Mouse (Mus musculus) neural tube, embryonic 11.5 days (tissue): ENCODE results near the gene Rnf220. TPM values are rescaled to one million over a fixed set of nuclear protein-coding genes. Genes with fewer than 3 reads are reported as not detected.

Source experiments
- ATAC-seq: fragments of 200-750 bp; cut with Nextera tagmentation; 2 replicates; pipeline ENCODE4 v1.8.0; 2017; ENCODE audit warnings: moderate number of reproducible peaks, mild to moderate bottlenecking, moderate TSS enrichment, moderate library complexity; ENCODE audit not compliant: insufficient read depth, low FRiP score, low TSS enrichment
- DNase-seq: peaks from one replicate; pipeline ENCODE4 v3.0.0-alpha.2; 2015; ENCODE audit warnings: low spot score
- H3K27ac ChIP-seq: fragments of 300-500 bp; sonication (generic); 2 replicates; pipeline ENCODE4 v1.5.1; 2014; ENCODE audit warnings: low read depth, mild to moderate bottlenecking, low read length
- H3K27me3 ChIP-seq: fragments of 300-500 bp; sonication (generic); 2 replicates; pipeline ENCODE4 v1.6.1; 2014; ENCODE audit warnings: mild to moderate bottlenecking, low read length, mixed read lengths; ENCODE audit not compliant: control insufficient read depth, insufficient read depth
- H3K36me3 ChIP-seq: fragments of 300-500 bp; sonication (generic); 2 replicates; pipeline ENCODE4 v1.6.1; 2014; ENCODE audit warnings: mild to moderate bottlenecking, low read length, moderate library complexity, mixed read lengths; ENCODE audit not compliant: control insufficient read depth, insufficient read depth
- H3K4me1 ChIP-seq: fragments of 300-500 bp; sonication (generic); 2 replicates; pipeline ENCODE4 v1.6.1; 2014; ENCODE audit warnings: low read length, mixed read lengths; ENCODE audit not compliant: control insufficient read depth, insufficient read depth
- H3K4me2 ChIP-seq: fragments of 300-500 bp; sonication (generic); 2 replicates; pipeline ENCODE4 v1.6.1; 2014; ENCODE audit warnings: low read depth, mild to moderate bottlenecking, moderate library complexity
- H3K4me3 ChIP-seq: fragments of 300-500 bp; sonication (generic); 2 replicates; pipeline ENCODE4 v1.5.1; 2014; ENCODE audit warnings: low read depth, low read length
- H3K9ac ChIP-seq: fragments of 300-500 bp; sonication (generic); 2 replicates; pipeline ENCODE4 v1.6.1; 2014; ENCODE audit warnings: mild to moderate bottlenecking, low read length
- H3K9me3 ChIP-seq: fragments of 300-500 bp; sonication (generic); 2 replicates; pipeline ENCODE4 v1.6.1; 2016; ENCODE audit warnings: low read length; ENCODE audit not compliant: control insufficient read depth
- WGBS: fragments of 180-500 bp; shearing (Covaris S2); extraction: QIAGEN DNeasy Blood & Tissue Kit; methylation state at CpG from one replicate; pipeline ENCODE4 v1.1.7; 2014; 5-methylcytosine and 5-hydroxymethylcytosine counted together
- polyA plus RNA-seq: library from polyadenylated mRNA; unstranded; fragments of >200 nt; fragmentation: Nextera tagmentation; extraction: Ambion mirVana; gene quantifications from 2 replicates; pipeline ENCODE4 v1.2.1, GENCODE M21; 2014

The Rnf220 gene
- polyA plus RNA-seq, 1 experiment from 2014 or later, result 76.8 TPM

- Histone ChIP-seq H3K27ac (peak overlapping the region; percentile 67), H3K36me3 (no peaks in the 10 kb centered on the region), H3K4me2 (peak overlapping the region; percentile 27), H3K4me1 (peaks cover 33% of the 10 kb centered on the region), H3K9ac (no peak overlapping the region), H3K27me3 (peaks cover 74% of the 10 kb centered on the region), H3K9me3 (no peaks in the 10 kb centered on the region), H3K4me3 (no peak overlapping the region)
- DNase-seq (peak; percentile 84), ATAC-seq (peak; percentile 84)
- WGBS, result 2% methylated on average over 15 of the region's 16 CpGs
These were observed 123.4 kb downstream of the Rnf220 start for GRCm38 (mm10) chr4:117373324-117374077.

GRCm38 (mm10) chr4:117371896-117372295 is 125.0 kb downstream of the Rnf220 start:
- Histone ChIP-seq H3K9ac (no peak overlapping the region), H3K27me3 (peaks cover 83% of the 10 kb centered on the region), H3K9me3 (no peaks in the 10 kb centered on the region), H3K4me1 (peaks cover 33% of the 10 kb centered on the region), H3K36me3 (no peaks in the 10 kb centered on the region), H3K27ac (no peak overlapping the region), H3K4me3 (no peak overlapping the region), H3K4me2 (no peak overlapping the region)
- WGBS, result 7% methylated on average over 2 of the region's 2 CpGs
- DNase-seq (no peak), ATAC-seq (no peak)

GRCm38 (mm10) chr4:117370354-117370753 is 126.5 kb downstream of the Rnf220 start:
- ATAC-seq (no peak), DNase-seq (no peak)
- H3K4me1 ChIP-seq, result peaks cover 32% of the 10 kb centered on the region

GRCm38 (mm10) chr4:117369571-117369970 is 127.3 kb downstream of the Rnf220 start:
- Histone ChIP-seq H3K4me2 (no peak overlapping the region), H3K4me3 (no peak overlapping the region), H3K4me1 (peaks cover 26% of the 10 kb centered on the region), H3K27me3 (peaks cover 71% of the 10 kb centered on the region), H3K27ac (no peak overlapping the region), H3K9ac (no peak overlapping the region), H3K36me3 (no peaks in the 10 kb centered on the region), H3K9me3 (no peaks in the 10 kb centered on the region)
- WGBS, result 78% methylated on average over 3 of the region's 3 CpGs
- ATAC-seq, result no peak
- no peak for DNase-seq

More at GRCm38 (mm10) chr4:117370354-117370753, 126.5 kb downstream of the Rnf220 start:
- H3K36me3 ChIP-seq, result no peaks in the 10 kb centered on the region
- H3K27ac ChIP-seq, result no peak overlapping the region
- WGBS, result 40% methylated on average over 5 of the region's 5 CpGs
- H3K4me3 ChIP-seq, result no peak overlapping the region
- no peak overlapping the region for H3K9ac ChIP-seq
- H3K4me2 ChIP-seq, result no peak overlapping the region
- H3K9me3 ChIP-seq, result no peaks in the 10 kb centered on the region
- H3K27me3 ChIP-seq, result peaks cover 73% of the 10 kb centered on the region

GRCm38 (mm10) chr4:117367365-117367764 is 129.5 kb downstream of the Rnf220 start:
- Histone ChIP-seq H3K36me3 (no peaks in the 10 kb centered on the region), H3K9me3 (no peaks in the 10 kb centered on the region), H3K9ac (no peak overlapping the region), H3K4me1 (peaks cover 8% of the 10 kb centered on the region; the same call in 1 of the 2 replicates), H3K27ac (no peak overlapping the region), H3K4me3 (no peak overlapping the region), H3K27me3 (peaks cover 74% of the 10 kb centered on the region), H3K4me2 (no peak overlapping the region)
- DNase-seq (no peak), ATAC-seq (no peak)
- WGBS, result 78% methylated on average over 19 of the region's 19 CpGs

- Histone ChIP-seq H3K27ac (no peak overlapping the region), H3K9me3 (no peaks in the 10 kb centered on the region), H3K4me1 (peaks cover 18% of the 10 kb centered on the region), H3K4me3 (no peak overlapping the region), H3K27me3 (peaks cover 42% of the 10 kb centered on the region), H3K9ac (no peak overlapping the region), H3K4me2 (no peak overlapping the region), H3K36me3 (no peaks in the 10 kb centered on the region)
- DNase-seq (no peak), ATAC-seq (no peak)
- 7% methylated on average over 5 of the region's 5 CpGs for WGBS
These were observed 134.8 kb downstream of the Rnf220 start for GRCm38 (mm10) chr4:117362085-117362484.

- Histone ChIP-seq H3K27ac (no peak overlapping the region), H3K27me3 (peaks cover 45% of the 10 kb centered on the region), H3K36me3 (no peaks in the 10 kb centered on the region), H3K9me3 (no peaks in the 10 kb centered on the region), H3K9ac (no peak overlapping the region), H3K4me2 (no peak overlapping the region), H3K4me3 (no peak overlapping the region), H3K4me1 (peaks cover 18% of the 10 kb centered on the region)
- ATAC-seq (no peak), DNase-seq (no peak)
- 21% methylated on average over 7 of the region's 7 CpGs for WGBS
These were observed 135.3 kb downstream of the Rnf220 start for GRCm38 (mm10) chr4:117361558-117361873.

GRCm38 (mm10) chr4:117360713-117361557 is 135.9 kb downstream of the Rnf220 start:
- Histone ChIP-seq H3K36me3 (no peaks in the 10 kb centered on the region), H3K4me1 (peaks cover 18% of the 10 kb centered on the region), H3K4me2 (no peak overlapping the region), H3K9ac (no peak overlapping the region), H3K4me3 (no peak overlapping the region), H3K27ac (peak overlapping the region; percentile 27; the same call in 1 of the 2 replicates), H3K9me3 (no peaks in the 10 kb centered on the region), H3K27me3 (peaks cover 44% of the 10 kb centered on the region)
- DNase-seq, result no peak
- no peak for ATAC-seq
- 48% methylated on average over 16 of the region's 16 CpGs for WGBS
